In genomic region chr1:167283441-167284257, GRCm38 (mm10) we compare ENCODE assay signal across 8 mouse cellular contexts. TPM values are rescaled to one million over a fixed set of nuclear protein-coding genes. Genes with fewer than 3 reads are reported as not detected.
DNase-seq lines count a peak whose midpoint lies in the region; ATAC-seq and TF ChIP-seq lines count a peak whose summit lies in the region.

No protein-coding gene starts in this region.

- peak overlapping the region; percentile 77 for H3K4me3 ChIP-seq in brown adipose tissue, adult 24 weeks (ENCODE audit: insufficient read depth, low read depth, low read length)
- H3K4me3 ChIP-seq in forebrain, embryonic 16.5 days (replicated peaks; ENCODE audit: low read length), result peak overlapping the region; percentile 85
- peak overlapping the region; percentile 82 for H3K4me3 ChIP-seq in intestine, embryonic 16.5 days (ENCODE audit: low read length)
- peak overlapping the region; percentile 79 for H3K4me3 ChIP-seq in liver, embryonic 12.5 days
- peak overlapping the region; percentile 70 for H3K4me3 ChIP-seq in myocyte
- H3K4me3 ChIP-seq in stomach, postnatal 0 days (ENCODE audit: low read depth, low read length), result peak overlapping the region; percentile 81

- peak overlapping the region; percentile 88 for H3K9ac ChIP-seq in forebrain, embryonic 16.5 days (replicated peaks; ENCODE audit: low read depth, low read length)
- H3K9ac ChIP-seq in intestine, embryonic 16.5 days (ENCODE audit: low read depth, low read length), result peak overlapping the region; percentile 82
- H3K9ac ChIP-seq in liver, embryonic 12.5 days, result peak overlapping the region; percentile 83
- H3K9ac ChIP-seq in stomach, postnatal 0 days (ENCODE audit: low read length), result peak overlapping the region; percentile 85

- H3K79me2 ChIP-seq in myocyte (ENCODE audit: control insufficient read depth, insufficient read depth), result peaks cover 50% of the 10 kb centered on the region

- ATAC-seq in forebrain, embryonic 16.5 days, result peak; percentile 57
- ATAC-seq in intestine, embryonic 16.5 days, result peak; percentile 36
- peak; percentile 6; the same call in 1 of the 2 replicates for ATAC-seq in liver, embryonic 12.5 days
- peak; percentile 15; the same call in 1 of the 2 replicates for ATAC-seq in stomach, postnatal 0 days (ENCODE audit: low FRiP score, low TSS enrichment)

- peaks cover 3% of the 10 kb centered on the region; the same call in 1 of the 2 replicates for H3K4me1 ChIP-seq in brown adipose tissue, adult 24 weeks (ENCODE audit: control insufficient read depth, insufficient read depth, insufficient read length, low read length)
- peaks cover 16% of the 10 kb centered on the region for H3K4me1 ChIP-seq in forebrain, embryonic 16.5 days (replicated peaks; ENCODE audit: control insufficient read depth, insufficient read depth, low read length)
- H3K4me1 ChIP-seq in intestine, embryonic 16.5 days (ENCODE audit: control insufficient read depth, insufficient read depth, low read length), result no peaks in the 10 kb centered on the region
- peaks cover 77% of the 10 kb centered on the region for H3K4me1 ChIP-seq in liver, embryonic 12.5 days
- H3K4me1 ChIP-seq in stomach, postnatal 0 days (replicated peaks; ENCODE audit: control insufficient read depth, insufficient read depth), result 0 out of 2 replicates have a peak, but pooled peaks cover 2% of the 10 kb centered on the region

- TF ChIP-seq EP300 in stomach, postnatal 0 days (optimal IDR thresholded peaks at IDR 0.05), result no peak

- no peaks in the 10 kb centered on the region for H3K27me3 ChIP-seq in forebrain, embryonic 16.5 days (replicated peaks; ENCODE audit: control insufficient read depth, insufficient read depth, low read length)
- 0 out of 2 replicates have a peak, but pooled peaks cover 6% of the 10 kb centered on the region for H3K27me3 ChIP-seq in intestine, embryonic 16.5 days (replicated peaks; ENCODE audit: control insufficient read depth, insufficient read depth, low read length)
- H3K27me3 ChIP-seq in liver, embryonic 12.5 days (replicated peaks), result peaks cover 7% of the 10 kb centered on the region; the same call in 1 of the 2 replicates
- H3K27me3 ChIP-seq in myocyte (ENCODE audit: control insufficient read depth, insufficient read depth, insufficient read length), result no peaks in the 10 kb centered on the region
- H3K27me3 ChIP-seq in stomach, postnatal 0 days (ENCODE audit: control insufficient read depth, insufficient read depth, low read length), result no peaks in the 10 kb centered on the region

- no peak overlapping the region for H3K27ac ChIP-seq in brown adipose tissue, adult 24 weeks (replicated peaks; ENCODE audit: low read depth, low read length)
- H3K27ac ChIP-seq in forebrain, embryonic 16.5 days (ENCODE audit: low read length), result peak overlapping the region; percentile 98
- peak overlapping the region; percentile 88 for H3K27ac ChIP-seq in intestine, embryonic 16.5 days (ENCODE audit: low read length)
- peak overlapping the region; percentile 87 for H3K27ac ChIP-seq in liver, embryonic 12.5 days
- peak overlapping the region; percentile 96 for H3K27ac ChIP-seq in stomach, postnatal 0 days (replicated peaks)

- TF ChIP-seq POLR2A in myocyte (IDR thresholded peaks at IDR 0.05; ENCODE audit: insufficient read length, low read depth), result peak; percentile 82

- H3K36me3 ChIP-seq in forebrain, embryonic 16.5 days (ENCODE audit: control insufficient read depth, insufficient read depth), result no peaks in the 10 kb centered on the region
- H3K36me3 ChIP-seq in intestine, embryonic 16.5 days (ENCODE audit: control insufficient read depth, insufficient read depth, low read length), result no peaks in the 10 kb centered on the region
- peaks cover 16% of the 10 kb centered on the region for H3K36me3 ChIP-seq in liver, embryonic 12.5 days
- H3K36me3 ChIP-seq in myocyte (ENCODE audit: control insufficient read depth, insufficient read depth), result no peaks in the 10 kb centered on the region
- H3K36me3 ChIP-seq in stomach, postnatal 0 days (ENCODE audit: control insufficient read depth, insufficient read depth, low read length), result no peaks in the 10 kb centered on the region

- peak; percentile 52 to 68 for DNase-seq in left cerebral cortex, adult 18-20 months (ENCODE audit: low spot score in 2 of 2)
- DNase-seq in left cerebral cortex, adult 11 months (ENCODE audit: low spot score), result no peak
- peak; percentile 67 for DNase-seq in stomach, postnatal 0 days (ENCODE audit: low spot score)

- H3K9me3 ChIP-seq in forebrain, embryonic 16.5 days (ENCODE audit: control insufficient read depth, low read length), result no peaks in the 10 kb centered on the region
- H3K9me3 ChIP-seq in intestine, embryonic 16.5 days (ENCODE audit: control insufficient read depth, low read length), result no peaks in the 10 kb centered on the region
- H3K9me3 ChIP-seq in liver, embryonic 12.5 days (replicated peaks), result no peaks in the 10 kb centered on the region
- H3K9me3 ChIP-seq in stomach, postnatal 0 days (ENCODE audit: control insufficient read depth, low read length), result no peaks in the 10 kb centered on the region

- WGBS in forebrain, embryonic 16.5 days, result under 1% methylated on average over 44 of the region's 44 CpGs
- WGBS in intestine, embryonic 16.5 days, result 2% methylated on average over 44 of the region's 44 CpGs
- WGBS in liver, embryonic 12.5 days (ENCODE audit: insufficient replicate concordance), result under 1% methylated on average over 44 of the region's 44 CpGs
- under 1% methylated on average over 44 of the region's 44 CpGs for WGBS in stomach, postnatal 0 days

- peak overlapping the region; percentile 53 for H3K4me2 ChIP-seq in forebrain, embryonic 16.5 days (ENCODE audit: low read length)
- H3K4me2 ChIP-seq in intestine, embryonic 16.5 days (ENCODE audit: low read depth, low read length), result peak overlapping the region; percentile 64
- H3K4me2 ChIP-seq in liver, embryonic 12.5 days, result peak overlapping the region; percentile 86
- H3K4me2 ChIP-seq in myocyte (ENCODE audit: low read depth), result peak overlapping the region; percentile 84
- H3K4me2 ChIP-seq in stomach, postnatal 0 days (replicated peaks; ENCODE audit: low read depth), result peak overlapping the region; percentile 94

- H3ac ChIP-seq in myocyte (ENCODE audit: control insufficient read depth, insufficient read length), result peak overlapping the region; percentile 54

- peak; percentile 24 for TF ChIP-seq CTCF in stomach, postnatal 0 days (IDR thresholded peaks at IDR 0.05; ENCODE audit: low read depth)

TF ChIP-seq in myocyte, 11 proteins besides CTCF, POLR2A, EP300 and RAD21:
- no peak for TF ChIP-seq MAX (IDR thresholded peaks at IDR 0.05; ENCODE audit: low read depth)
- no peak for TF ChIP-seq TCF12 (IDR thresholded peaks at IDR 0.05; ENCODE audit: insufficient read depth, poor library complexity, severe bottlenecking)
- peak; percentile 52 for TF ChIP-seq POLR2AphosphoS2 (IDR thresholded peaks at IDR 0.05; ENCODE audit: insufficient read length, low read depth)
- peak in 1 of 3 experiments; percentile 6 for TF ChIP-seq MYOG (IDR thresholded peaks at IDR 0.05; ENCODE audit: control insufficient read depth in 1 of 3, insufficient read depth in 1 of 3, insufficient read length in 2 of 3, low read depth in 2 of 3)
TF ChIP-seq in myocyte: peak in this region for 2.

RNA-seq across cellular contexts. Expression of gene Uck2, which starts 1.5 kb away (rescaled TPM):
- 10 to 100 TPM; 29.2 to 39.2 TPM for total RNA-seq in left cerebral cortex, adult 18-20 months (2021)
- 13.8 and 23.6 TPM in 2 replicates for polyA plus RNA-seq in brown adipose tissue, adult 24 weeks (2012; ENCODE audit: insufficient read depth, insufficient read length, missing spikeins)
- polyA plus RNA-seq in forebrain, embryonic 16.5 days (2015; fragmentation: Nextera tagmentation; extraction: Ambion mirVana), result 62.7 and 70.3 TPM in 2 replicates
- 30.8 and 36.8 TPM in 2 replicates for polyA plus RNA-seq in intestine, embryonic 16.5 days (2015; fragmentation: Nextera tagmentation; extraction: Ambion mirVana)
- polyA plus RNA-seq in liver, embryonic 12.5 days (2016; fragmentation: Nextera tagmentation; extraction: Ambion mirVana), result 102 and 103 TPM in 2 replicates
- 66.7 TPM for polyA plus RNA-seq in myocyte (2012; fragmentation: generic; extraction: Trizol)
- polyA plus RNA-seq in stomach, postnatal 0 days (2015; fragmentation: Nextera tagmentation; extraction: Ambion mirVana), result 49.4 and 52.5 TPM in 2 replicates

RNA-seq across cellular contexts. Expression of gene Tmco1, which starts 24.5 kb away (rescaled TPM):
- total RNA-seq in left cerebral cortex, adult 18-20 months (2021), result 10 to 100 TPM; 46.0 to 51.6 TPM
- polyA plus RNA-seq in brown adipose tissue, adult 24 weeks (2012; ENCODE audit: insufficient read depth, insufficient read length, missing spikeins), result 172 and 174 TPM in 2 replicates
- 74.3 and 79.7 TPM in 2 replicates for polyA plus RNA-seq in forebrain, embryonic 16.5 days (2015; fragmentation: Nextera tagmentation; extraction: Ambion mirVana)
- 132 and 133 TPM in 2 replicates for polyA plus RNA-seq in intestine, embryonic 16.5 days (2015; fragmentation: Nextera tagmentation; extraction: Ambion mirVana)
- 70.7 and 74.2 TPM in 2 replicates for polyA plus RNA-seq in liver, embryonic 12.5 days (2016; fragmentation: Nextera tagmentation; extraction: Ambion mirVana)
- polyA plus RNA-seq in myocyte (2012; fragmentation: generic; extraction: Trizol), result 57.2 TPM
- polyA plus RNA-seq in stomach, postnatal 0 days (2015; fragmentation: Nextera tagmentation; extraction: Ambion mirVana), result 77.2 and 81.8 TPM in 2 replicates

Comparison
In these comparisons a context has a peak if more than half of its experiments do, and no peak if none do; other contexts are left out.
1. ATAC-seq: peak in every context shown above with its lines; median percentile 57 in forebrain, embryonic 16.5 days; 36 in intestine, embryonic 16.5 days; 15 in stomach, postnatal 0 days; 6 in liver, embryonic 12.5 days.